Mouse (Mus musculus): ENCODE data around the gene Btbd35f1.
"Not testable (repeated sequence)": the region's sequence is repeated elsewhere in the genome, so short reads cannot be mapped to it uniquely, and the experiment has no call there.

Btbd35f1 gene

DNA sequence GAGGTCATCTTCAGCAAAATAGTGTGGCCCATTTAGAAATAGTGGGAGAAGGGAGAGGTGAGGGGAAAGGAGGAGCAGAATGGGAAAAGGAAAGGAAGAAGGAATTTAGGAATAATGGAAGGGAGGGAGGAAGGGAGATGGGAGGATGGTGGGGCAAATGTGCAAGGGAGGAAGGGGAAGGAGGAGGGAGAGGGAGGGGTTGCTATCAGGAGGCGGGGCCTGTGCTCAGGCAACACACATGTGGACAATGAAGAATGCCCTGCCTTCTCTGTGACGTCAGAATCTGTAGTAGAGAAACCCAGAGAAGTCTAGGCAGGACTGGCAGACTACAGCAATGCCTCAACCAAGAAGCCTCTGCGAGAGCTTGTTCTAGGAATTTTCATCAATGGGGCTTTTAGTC, at the start of gene Btbd35f1:
TSS of gene Btbd35f1 (plus strand) at position 301 of the 400 bp plus-strand sequence.
- DNase-seq (ENCODE audit: low spot score in 2 of 2), result not testable (repeated sequence)

DNA sequence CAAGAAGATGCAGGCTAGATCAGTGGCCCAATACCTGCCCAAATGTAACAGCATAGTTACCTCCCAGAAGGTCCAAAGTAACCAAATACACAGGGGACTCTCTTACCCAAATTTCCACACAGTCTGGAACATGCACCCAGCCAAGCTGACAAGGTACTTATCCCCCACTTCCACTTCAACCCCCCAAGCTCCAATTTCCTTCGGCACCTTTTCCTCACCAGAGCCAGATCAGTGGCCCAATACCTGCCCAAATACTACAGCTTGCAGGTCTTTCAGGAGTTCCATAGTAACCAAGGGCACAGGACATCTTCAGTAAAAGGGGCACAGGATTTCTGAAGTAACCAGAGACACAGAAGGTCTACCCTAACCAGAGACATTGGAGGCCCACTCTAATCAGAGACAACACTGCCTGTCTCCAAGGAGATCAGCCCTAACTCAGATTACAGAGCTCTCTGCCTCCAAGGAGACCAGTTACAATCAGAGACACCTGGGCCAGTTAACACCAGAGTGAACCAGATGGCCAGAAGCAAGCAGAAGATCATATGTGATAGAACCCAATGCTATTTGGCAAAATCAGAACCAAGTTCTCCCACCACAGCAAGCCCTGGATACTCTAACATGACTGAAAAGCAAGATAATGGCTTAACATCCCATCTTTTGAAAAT, 31.2 kb downstream of the Btbd35f1 start:
- not testable (repeated sequence) for DNase-seq (ENCODE audit: low spot score in 2 of 2)

DNA sequence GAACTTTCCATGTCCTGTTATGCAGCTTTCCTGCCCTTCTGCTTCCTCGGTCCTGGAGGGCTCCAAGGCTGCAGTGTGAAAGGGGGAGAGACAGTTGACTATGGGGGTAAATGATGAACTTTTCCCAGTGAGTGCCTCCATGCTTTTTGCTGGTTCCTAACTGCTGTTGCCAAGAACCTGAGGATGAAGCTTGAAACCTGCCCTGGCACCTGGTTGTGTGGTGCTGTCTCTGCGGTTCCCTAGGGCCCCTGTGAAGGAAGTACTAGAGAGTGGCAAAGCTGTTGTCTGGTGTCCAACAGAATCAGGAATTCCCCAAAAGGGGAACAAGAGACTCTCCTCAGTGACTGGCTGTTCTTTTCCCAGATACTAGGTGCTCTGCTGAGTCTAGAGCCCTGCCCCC, 41.2 kb downstream of the Btbd35f1 start:
- not testable (repeated sequence) for DNase-seq (ENCODE audit: low spot score in 2 of 2)

DNA sequence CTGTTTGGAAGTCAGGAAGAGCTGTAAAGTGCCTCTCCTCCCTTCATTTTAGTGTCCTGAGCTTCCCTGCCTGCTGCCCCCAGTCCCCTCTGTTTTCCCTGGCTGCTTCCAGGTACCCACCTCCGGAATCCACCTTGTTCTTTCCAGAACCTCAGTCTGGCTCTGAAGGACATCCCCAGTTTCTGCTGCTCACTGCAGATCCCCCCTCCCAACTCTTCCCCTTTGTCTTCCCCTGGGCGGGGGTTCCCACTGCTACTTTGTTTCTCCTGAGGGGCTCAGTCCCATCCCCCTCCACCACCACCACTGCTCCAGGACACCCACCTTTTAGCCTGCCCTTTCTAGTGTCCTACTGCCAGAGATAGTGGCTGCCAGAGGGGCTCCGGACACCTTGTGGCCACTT, 41.6 kb downstream of the Btbd35f1 start:
- not testable (repeated sequence) for DNase-seq (ENCODE audit: low spot score in 2 of 2)
